Mouse (Mus musculus) c-Kit-positive CD71-positive TER-119-negative erythroid progenitor cells, embryonic 14.5 days (primary cell): ENCODE measurements around the gene Coq4.
"Not testable (repeated sequence)": the region's sequence is repeated elsewhere in the genome, so short reads cannot be mapped to it uniquely, and the experiment has no call there.

ENCODE experiments used
- DNase-seq: peaks from one replicate; pipeline ENCODE4 v3.0.0-alpha.2; 2013; ENCODE audit warnings: low read depth

Coq4 gene

DNA sequence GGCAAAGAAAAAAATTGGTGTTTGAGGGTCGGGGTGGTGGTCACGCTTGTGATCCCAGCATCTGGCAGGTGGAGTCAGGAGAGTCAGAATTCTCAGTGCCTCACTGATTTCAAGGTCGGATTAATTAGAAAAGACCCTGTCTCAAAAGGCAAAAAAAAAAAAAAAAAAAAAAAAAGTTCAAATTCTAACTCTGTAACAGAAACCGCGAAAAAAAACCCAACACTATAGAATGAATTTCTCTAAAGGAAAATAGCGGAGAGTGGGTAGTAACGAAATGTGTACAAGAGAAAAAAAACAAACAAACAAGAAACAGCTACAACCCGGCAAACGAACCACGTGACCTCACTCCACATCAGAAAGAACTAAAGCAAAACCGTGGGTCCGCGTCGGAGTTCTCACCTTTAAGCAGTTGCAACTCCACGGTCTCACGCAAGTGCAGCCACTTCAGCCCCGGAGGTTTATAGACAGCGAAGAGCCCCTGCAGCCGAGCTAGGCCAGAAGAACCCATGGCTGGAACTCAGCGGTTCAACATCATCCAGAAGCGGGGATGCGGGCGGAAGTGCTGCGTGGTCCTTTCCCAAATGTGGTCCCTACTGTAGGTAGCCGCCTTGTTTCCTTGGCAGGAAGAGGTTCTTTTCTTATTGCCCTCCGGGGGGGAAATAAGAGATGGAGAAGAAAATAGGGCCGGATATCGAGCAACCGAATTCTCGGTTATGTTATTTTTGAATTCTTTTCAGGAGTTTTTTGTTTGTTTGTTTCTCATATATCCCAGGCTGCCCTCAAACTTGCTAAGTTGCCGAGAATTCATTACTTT lies at the start of gene Coq4:
Gene Coq4, plus strand, starts transcription at position 390 of the 814 bp plus-strand sequence.
- DNase-seq, result peak; percentile 96

DNA sequence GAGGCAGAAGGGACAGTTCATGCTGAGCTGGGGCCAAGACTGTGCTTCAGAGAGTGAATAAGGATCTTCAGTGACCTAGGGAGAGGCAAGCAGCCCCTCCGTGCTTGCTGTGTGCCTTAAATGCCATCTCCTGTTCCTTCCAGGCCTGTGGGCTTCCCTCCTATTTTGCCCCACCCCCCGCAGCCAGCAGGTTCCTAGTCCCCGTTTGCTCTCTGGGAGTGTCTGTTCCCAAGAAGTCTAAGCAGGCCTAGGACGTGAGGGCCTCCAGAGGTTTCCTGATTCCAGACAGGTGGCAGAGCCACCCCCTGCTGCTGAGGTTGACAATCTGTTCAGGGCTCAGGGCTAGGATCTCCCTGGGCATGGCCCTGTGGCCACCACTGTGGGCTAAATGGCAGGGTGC lies 48.5 kb upstream of the Coq4 start:
- DNase-seq, result no peak

DNA sequence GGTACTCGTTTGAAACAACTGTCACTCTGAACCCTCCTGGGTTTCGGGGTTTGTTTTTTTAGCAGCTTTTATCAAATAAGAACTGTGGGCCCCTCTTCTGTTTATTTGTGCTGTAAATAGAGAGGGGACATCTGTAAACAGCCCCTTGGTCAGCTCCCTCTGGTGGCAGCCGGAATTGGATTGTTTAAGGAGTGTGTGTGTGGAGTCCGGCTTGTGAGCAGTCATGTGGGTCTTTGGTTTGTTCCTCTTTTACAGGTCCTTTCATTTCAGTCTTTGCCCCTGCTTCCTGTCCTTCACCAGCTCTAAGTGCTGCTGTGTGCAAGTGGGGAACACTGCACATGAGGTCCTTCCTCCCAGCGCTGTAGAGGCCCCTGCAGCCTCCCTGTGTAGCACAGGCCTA lies 47.9 kb upstream of the Coq4 start:
- no peak for DNase-seq

DNA sequence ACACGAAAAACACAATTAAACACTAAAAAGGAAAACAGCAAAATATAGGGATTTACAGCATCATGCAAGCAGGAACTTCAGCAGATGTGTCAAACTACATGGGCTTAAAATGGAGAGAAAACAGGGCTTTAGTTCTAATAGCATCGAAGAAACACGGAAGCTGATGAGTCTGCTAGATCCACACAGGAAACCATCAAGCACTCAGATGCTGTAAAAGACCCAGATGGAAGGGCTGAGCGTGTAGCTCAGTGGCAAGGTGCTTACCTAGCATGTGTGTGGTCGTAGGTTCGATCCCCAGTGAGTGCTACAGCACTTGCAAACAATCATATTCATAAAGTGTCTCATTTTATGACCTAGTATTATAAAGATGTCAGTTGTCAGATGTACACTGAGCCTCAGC lies 46.1 kb upstream of the Coq4 start:
- DNase-seq, result no peak

DNA sequence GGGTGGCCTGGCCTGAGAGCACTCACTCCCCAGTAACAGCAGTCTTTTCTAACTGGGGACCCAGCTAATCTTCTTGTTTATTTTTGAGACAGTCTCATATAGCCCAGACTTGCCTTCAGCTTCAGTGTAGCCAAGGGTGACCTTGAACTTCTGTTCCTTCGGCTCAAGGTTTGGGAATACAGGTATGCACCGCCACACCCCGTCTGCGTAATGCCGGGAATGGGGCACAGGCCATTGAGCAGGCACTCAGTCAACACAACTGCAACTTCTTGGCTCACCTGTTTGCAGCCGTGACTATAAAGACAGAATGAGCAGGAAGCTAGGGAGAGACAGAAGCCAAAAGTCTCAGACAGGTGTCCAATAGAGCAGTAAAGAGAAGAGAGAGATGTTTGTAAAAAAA lies 43.0 kb upstream of the Coq4 start:
- no peak for DNase-seq

DNA sequence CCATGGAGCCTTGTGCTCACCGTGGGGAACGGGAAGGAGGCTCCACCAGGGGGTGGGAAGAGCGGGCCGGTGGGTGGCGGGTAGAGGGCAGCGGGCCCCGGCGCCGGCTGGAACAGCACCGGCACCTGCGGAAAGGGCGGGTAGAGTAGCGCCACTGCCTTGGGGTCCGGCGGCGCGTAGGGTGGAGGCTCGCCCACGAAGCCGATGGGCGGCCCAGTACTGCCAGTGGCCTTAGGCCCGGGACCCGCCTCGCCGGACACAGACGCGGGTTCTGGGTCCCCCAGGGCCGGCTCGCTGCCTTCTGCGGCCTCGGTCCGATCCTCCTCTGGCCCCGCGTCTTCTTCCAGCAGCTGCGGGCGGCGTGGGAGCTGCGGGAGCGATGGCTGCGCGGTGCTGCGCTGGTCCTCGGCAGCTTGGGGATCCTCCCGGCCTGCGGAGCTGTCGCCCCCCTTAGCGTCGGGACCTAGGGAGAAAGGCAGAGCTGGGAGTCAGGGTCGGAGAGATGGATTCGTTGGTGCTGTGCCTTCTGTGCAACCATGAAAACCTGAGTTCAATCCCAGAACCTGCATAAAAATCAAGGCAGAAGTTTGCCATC lies 40.0 kb upstream of the Coq4 start:
- no peak for DNase-seq

DNA sequence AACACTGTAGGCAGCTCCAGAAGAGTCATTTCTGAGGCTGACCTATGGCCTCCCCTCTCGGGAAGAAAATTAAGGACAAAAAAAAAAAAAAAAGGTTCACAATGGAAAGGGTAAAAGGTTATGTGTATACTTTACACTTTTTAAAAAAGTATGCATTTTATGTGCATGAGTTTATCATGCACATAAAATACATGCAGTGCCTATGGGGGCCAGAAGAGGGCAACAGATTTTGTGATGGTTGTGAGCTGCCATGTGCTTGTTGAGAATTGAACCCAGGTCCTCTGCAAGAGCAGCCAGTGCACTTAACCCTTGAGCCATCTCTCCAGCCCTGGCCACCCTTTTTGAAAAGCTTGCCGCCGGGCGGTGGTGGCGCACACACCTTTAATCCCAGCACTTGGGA lies 39.4 kb upstream of the Coq4 start:
- peak; percentile 8 for DNase-seq

DNA sequence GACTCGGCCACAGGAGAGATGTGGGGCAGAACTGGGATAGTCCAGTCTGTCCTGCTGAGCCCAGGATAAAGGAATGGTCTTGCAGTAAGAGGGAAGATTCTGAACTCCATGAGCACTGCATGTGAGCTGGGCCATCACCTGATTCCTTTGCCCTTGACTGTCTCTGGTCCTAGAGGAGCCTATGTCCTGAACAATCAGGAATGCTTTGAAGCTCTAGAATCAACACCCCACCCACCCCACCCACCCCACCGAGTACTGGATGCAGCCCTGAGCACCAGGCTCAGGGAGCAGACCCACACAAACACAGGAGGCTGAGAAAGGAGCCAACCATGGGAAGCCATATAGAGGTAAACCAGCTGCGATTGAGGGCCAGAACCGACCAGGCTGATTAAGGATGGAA lies 38.8 kb upstream of the Coq4 start:
- no peak for DNase-seq

DNA sequence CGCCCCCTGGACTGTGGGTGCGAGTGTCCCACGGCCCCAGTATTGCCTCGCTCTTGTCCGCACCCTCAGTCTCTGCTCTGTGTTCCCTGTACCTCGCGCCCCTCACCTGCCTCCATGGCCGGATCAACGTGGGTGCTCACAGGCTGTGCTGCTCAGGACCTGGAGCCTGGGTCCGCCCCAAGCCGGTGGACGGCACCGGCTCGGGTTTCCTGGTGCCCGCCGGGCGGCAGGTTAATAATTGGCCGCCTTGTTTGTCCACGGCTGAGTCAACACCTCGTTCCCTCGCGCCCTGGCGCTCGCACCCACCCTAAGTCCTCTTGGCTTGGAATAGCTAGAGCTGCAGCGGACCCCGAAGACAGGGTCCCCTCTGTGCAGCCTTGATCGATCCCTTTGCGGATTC lies 35.8 kb upstream of the Coq4 start, which contains the start of gene Gm13420:
Gene Gm13420, minus strand, starts transcription at position 189 of the 400 bp plus-strand sequence.
- no peak for DNase-seq

DNA sequence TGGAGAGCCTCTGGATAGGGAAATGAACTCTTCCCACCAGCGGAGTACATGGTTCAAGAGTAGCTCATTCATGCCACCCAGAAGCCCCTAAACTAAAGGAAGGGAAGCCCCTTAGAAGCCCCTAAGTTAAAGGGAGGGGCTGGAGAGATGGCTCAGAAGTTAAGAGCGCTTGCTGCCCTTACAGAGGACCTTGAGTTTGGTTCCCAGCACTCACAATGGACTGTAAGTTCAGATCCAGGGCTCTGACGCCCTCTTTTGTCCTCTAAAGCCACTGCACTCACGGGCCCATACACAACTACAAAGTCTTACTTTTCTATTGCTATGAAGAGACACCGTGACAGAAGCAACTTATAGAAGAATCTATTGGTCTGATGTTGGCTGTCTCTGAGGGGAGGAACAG lies 34.9 kb upstream of the Coq4 start:
- no peak for DNase-seq

DNA sequence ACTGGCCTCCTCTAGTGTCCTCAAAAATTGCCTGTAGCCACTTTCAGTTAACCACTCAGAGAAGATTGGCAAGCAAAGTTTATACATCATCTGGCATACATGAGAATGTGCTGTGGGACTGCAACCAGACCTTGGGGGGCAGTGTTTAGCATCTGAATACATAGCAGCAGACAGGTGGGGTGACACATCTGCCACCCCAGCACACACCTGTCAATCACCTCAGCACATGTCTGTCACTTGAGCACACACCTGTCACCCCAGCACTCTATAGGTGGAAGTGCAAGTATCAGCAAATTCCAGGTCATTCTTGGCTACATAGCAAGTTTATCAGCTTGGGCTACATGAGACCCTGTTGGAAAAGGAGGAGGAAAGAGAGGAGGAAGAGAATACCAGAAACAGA lies 31.6 kb upstream of the Coq4 start:
- no peak for DNase-seq

DNA sequence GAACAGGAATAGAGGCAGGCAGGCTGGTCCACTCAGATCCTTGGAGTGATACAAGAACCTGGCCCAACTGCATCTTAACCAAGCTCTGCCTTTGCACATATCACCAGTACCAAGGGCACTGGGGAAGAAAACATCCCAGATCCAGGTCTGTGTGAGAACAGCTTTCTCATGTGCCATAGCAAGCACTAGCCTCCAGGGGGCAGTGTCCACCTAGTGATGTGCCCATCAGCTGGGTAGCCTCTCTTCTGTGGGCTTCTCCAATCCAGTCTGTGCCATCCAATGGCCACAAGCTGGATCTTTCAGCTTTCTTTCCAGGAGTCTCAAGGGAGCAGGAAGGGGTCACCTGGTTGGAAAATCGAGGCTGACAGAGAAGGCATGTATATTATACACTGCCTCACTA lies 22.5 kb upstream of the Coq4 start:
- DNase-seq, result peak; percentile 53

DNA sequence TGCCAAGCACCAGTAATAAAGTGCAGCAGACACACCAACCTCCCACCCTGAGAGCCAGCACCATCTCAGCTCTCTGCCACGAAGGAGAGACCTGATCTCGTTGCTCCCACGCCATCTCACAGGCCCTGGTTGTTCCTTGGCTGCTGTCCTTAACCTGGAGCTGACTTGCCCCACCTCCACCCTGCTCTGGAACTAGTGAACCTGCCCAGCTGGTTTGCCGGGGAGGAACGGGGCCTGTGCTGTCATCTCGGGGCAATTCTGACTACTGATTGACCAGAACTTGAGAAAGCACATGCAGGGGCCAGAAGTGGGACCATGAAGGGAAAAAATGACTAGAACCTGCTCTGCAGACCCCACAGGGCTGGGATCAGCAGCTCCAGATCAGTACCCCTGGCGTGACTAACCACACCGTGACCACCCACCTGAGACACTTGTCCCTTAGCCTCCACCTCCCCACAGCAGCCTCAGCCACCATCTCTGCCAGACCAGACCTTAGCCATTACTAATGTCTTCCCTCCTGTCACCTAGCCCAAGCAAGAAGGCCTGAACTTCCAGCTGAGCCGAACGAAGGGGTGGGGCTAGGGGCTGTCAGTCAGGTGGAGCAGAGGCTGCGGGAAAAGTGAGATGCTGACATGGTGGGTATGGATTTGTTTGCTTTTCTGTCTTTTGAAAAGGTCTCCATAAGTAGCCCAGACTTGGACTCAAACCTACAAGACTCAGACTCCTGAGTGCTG lies 19.1 kb upstream of the Coq4 start:
- no peak for DNase-seq

DNA sequence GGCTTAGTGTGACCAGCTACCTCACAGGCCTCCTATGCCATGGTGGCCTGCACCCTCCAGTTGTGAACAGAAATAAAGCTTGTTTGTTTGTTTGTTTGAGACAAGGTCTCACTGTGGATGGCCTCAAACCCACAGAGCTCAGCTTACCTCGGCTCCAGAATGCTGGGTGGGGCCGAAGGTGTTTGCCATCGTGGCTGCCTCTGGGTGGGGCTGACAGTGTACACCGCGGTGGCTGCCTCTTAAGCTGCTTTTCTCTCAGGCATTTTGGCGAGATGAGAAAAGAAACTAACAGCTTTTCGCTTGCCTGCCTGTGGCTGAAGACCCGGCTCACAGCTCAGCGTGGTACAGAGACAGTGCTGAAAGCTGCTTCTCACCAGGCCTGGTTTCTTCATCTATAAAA lies 18.4 kb upstream of the Coq4 start:
- DNase-seq, result no peak

DNA sequence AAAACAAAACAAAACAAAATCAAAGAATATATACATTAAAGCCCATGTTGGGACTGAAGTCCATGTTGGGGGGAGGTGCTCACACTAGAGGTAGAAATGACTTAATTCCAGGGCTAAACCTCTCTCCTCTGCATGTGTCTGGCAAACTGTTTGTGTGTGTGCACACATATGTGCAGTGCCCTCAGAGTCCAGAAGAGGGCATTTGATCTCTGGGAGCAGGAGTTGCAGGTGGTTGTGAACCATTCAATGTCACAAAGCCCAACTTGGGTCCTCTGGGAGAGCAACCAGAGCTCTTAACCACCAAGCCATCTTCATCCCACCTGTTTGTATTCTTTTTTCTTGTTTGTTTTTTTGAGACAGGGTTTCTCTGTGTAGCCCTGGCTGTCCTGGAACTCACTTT lies 17.1 kb upstream of the Coq4 start:
- no peak for DNase-seq

DNA sequence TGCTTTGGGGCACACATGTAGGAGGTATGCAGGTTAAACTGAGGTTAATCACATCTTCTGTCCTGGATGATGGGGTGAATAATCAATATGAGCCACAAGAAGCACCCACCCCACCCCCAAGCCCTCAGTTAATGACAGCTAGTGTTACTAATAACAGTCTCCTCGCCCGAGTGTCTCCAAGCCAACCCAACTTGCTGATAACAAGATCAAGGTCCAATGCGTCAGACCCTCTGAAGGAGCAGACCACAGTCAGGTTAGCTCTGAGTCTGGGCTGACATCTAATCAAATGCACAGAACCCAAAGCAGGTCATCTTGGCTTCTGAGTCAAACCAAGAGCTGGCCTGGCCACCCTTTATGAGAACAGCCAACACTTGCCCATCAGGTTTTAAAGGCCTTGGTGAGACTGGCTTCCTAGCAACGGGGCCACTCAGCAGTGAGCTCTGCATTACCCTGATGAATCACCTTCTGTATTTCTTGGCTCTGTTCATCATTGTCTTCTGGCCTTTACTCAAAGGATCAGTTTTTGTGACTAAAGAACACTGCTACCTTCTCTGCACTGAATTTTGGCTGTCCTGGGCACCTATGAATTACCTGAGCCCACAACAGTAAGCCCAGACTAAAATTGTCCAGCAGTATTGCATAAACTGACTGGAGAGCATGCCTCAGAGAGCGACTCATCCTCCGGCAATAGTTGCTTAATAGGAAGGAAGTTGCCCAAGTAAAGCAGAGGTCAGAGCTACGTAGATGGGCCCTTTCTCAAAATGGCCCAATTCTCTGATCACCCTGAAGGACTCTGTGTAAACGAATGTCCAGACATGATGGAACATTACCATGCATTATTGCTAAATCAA lies 15.5 kb upstream of the Coq4 start:
- no peak for DNase-seq

DNA sequence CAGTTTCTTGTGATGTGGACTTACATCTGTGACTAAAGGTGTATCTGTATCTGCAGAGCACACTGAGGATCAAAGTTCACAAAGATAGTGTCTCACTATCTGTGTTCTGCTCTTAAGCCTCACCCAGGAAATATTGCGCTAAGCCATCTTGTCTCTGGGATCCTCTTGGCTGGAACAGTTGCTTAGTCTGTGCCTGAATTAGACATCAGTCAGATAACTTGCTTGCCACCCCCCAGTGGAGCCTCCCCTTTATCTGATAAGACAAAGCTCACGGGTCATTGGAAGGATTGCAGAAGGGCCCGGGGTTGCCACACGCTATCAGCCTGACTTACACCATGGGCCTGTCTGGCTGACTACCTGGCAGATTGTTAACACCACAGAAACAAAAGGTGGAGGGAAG lies 14.0 kb upstream of the Coq4 start:
- DNase-seq, result no peak

DNA sequence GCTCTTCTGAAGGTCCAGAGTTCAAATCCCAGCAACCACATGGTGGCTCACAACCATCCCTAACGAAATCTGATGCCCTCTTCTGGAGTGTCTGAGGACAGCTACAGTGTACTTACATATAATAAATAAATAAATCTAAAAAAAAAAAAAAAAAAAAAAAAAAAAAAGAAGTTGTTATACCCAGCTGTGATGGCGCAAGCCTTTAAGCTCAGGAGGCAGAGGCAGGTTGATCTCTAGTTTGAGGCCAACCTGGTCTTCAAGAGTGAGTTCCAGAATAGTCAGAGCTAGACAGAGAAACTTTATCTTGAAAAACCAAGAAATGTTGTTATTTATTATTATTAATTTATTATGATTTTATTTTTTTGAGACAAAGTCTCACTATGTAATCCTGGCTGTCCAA lies 6.0 kb upstream of the Coq4 start:
- not testable (repeated sequence) for DNase-seq

DNA sequence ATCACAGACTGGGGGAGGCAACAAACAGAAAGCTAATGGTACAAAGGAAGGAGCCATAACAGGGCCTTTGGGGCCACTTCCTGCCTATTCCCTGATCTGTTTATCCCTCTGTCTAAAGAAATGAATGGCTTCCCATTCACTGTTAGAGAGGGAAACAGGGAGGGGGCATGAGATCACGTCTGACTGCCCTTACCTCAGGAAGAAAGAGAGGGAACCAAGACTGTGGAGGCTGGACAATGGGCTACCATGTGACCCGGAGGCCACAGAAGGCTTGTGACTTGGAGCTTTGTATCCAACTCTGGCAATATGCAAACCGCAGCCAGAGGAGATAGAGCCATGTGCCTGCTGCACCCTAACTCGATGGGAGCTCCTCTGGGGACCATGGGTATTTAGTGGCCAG lies 3.0 kb upstream of the Coq4 start:
- no peak for DNase-seq

DNA sequence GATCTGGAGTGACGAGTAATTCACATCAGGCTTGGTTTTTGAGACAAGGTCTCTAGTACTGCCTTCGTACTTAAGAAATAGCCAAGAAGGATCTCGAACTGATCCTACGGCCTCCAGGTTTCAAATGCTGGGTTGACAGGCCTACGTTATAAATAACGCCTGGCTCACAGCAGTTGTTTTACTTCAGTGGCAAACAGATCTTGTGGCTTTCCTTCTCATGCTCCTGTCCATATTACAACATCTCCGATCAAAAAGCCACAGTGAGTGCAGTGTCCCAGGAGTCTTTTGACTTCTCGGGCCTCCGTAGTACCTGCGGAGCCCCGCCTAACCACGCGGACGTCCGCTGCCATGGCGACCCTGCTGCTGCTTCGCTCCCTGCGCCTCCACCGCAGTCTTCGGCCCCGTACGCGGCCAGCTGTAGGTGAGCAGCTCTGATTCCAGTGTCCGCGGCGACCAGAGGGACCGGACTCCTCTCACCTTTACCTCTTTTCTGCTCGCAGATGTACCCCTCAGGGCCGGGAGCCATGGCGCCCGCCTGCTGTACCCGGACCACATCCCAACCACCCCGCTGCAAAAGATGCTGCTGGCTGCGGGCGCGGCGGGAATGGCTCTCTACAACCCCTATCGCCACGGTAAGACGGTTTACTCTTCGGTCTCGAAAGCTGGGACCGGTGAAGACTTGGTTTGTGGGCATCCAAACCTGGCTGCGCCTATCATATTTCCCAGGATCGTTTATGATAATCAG lies 816 bp downstream of the Coq4 start, which contains the start of gene Trub2:
Gene Trub2, minus strand, starts transcription at position 566 of the 745 bp plus-strand sequence.
- DNase-seq, result peak; percentile 82

DNA sequence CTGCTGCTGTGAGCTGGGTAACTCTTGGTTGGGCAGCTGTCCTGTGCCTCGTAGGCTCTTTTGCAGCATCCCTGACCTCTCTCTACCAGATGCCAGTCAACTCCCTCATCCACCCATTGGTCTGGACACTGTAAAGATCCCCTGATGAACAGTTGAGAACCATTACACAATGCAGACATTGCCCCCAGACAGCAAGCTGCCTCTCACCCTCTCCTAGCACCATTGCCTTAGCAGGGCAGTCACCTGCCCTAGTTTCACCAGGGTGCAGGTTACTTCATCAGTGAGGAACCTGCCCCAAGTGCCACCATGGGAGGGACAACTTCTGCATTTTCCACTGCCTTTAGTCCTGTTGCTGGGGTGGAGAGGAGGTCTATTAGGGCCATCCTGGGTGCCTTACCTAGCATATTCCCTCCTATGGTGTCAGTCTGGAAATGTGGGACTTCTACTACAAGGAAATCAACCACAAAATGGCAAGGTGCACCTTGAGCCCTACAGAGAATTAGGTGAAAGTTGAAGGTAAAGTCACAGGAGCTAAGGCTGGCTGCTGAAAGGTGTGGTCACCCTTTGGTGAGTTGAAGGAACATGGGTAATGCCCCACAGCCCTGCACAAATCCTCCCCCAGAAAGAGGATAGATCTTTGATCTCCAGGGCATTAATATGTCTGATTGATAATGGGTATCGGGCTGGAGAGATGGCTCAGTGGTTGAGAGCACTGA lies 5.6 kb downstream of the Coq4 start:
- DNase-seq, result no peak
